Mouse (Mus musculus): ENCODE results near the gene Zfp78. TPM values are rescaled to one million over a fixed set of nuclear protein-coding genes. Genes with fewer than 3 reads are reported as not detected.

Gene Zfp78
- polyA plus RNA-seq, 1 experiment from 2014 or later, result 6.6 TPM

GRCm38 (mm10) chr7:6381431-6381830 lies 18.4 kb downstream of the Zfp78 start:
- Histone ChIP-seq H3K4me1 (replicated peaks; ENCODE audit: control insufficient read depth, insufficient read depth, low read length) (peaks cover 17% of the 10 kb centered on the region; the same call in 1 of the 2 replicates), H3K4me2 (replicated peaks) (no peak overlapping the region), H3K9me3 (ENCODE audit: control insufficient read depth, low read length) (no peaks in the 10 kb centered on the region), H3K36me3 (replicated peaks; ENCODE audit: control insufficient read depth, insufficient read depth) (peaks cover 25% of the 10 kb centered on the region; the same call in 1 of the 2 replicates), H3K4me3 (replicated peaks; ENCODE audit: low read length) (no peak overlapping the region), H3K27me3 (ENCODE audit: control insufficient read depth, insufficient read depth, low read length) (no peaks in the 10 kb centered on the region), H3K27ac (no peak overlapping the region), H3K9ac (no peak overlapping the region)
- DNase-seq (ENCODE audit: low spot score), result no peak
- no peak for ATAC-seq (ENCODE audit: low FRiP score)
- 79% methylated on average over 2 of the region's 2 CpGs for WGBS

- H3K36me3 ChIP-seq (replicated peaks; ENCODE audit: control insufficient read depth, insufficient read depth), result peaks cover 19% of the 10 kb centered on the region
- DNase-seq (ENCODE audit: low spot score) (peak; percentile 94), ATAC-seq (ENCODE audit: low FRiP score) (peak; percentile 94)
- H3K4me3 ChIP-seq (replicated peaks; ENCODE audit: low read length), result peak within 1 kb of the TSS; percentile 65
- H3K4me1 ChIP-seq (replicated peaks; ENCODE audit: control insufficient read depth, insufficient read depth, low read length), result peaks cover 17% of the 10 kb centered on the region; the same call in 1 of the 2 replicates
- WGBS, result 0% methylated on average over 28 of the region's 28 CpGs
- H3K27me3 ChIP-seq (ENCODE audit: control insufficient read depth, insufficient read depth, low read length), result no peaks in the 10 kb centered on the region
- H3K9me3 ChIP-seq (ENCODE audit: control insufficient read depth, low read length), result no peaks in the 10 kb centered on the region
- H3K4me2 ChIP-seq (replicated peaks), result peak within 1 kb of the TSS; percentile 82
- peak within 1 kb of the TSS; percentile 79 for H3K9ac ChIP-seq
- peak within 1 kb of the TSS; percentile 52 for H3K27ac ChIP-seq
These were observed 20.0 kb downstream of the Zfp78 start, which contains the start of gene Zfp28 for GRCm38 (mm10) chr7:6383044-6383455. Zfp28 (plus strand) TSS chr7:6383295.

DNA sequence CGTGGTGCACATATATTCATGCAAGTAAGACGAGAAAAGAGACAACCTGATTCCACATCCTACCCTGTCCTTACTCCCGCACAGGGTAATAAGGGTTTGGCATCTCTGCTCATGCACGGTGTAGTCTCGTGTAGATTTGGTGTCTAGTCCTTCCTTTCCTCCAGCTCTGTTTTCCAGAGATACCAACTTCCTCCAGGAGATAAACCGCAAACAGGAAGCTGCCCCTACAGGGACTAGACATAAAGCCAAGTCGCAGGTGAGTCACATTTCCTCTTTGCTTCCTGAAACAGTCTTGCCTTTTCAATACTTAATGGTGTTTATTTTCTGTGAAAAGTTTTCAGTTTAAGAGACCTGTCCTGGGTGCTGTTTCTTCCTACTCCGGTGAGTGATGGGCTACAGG lies 20.9 kb downstream of the Zfp78 start:
- H3K9me3 ChIP-seq (ENCODE audit: control insufficient read depth, low read length), result no peaks in the 10 kb centered on the region
- H3K36me3 ChIP-seq (replicated peaks; ENCODE audit: control insufficient read depth, insufficient read depth), result peaks cover 10% of the 10 kb centered on the region
- peak; percentile 0; the same call in 1 of the 2 replicates for ATAC-seq (ENCODE audit: low FRiP score)
- no peaks in the 10 kb centered on the region for H3K27me3 ChIP-seq (ENCODE audit: control insufficient read depth, insufficient read depth, low read length)
- peaks cover 17% of the 10 kb centered on the region; the same call in 1 of the 2 replicates for H3K4me1 ChIP-seq (replicated peaks; ENCODE audit: control insufficient read depth, insufficient read depth, low read length)
- peak overlapping the region; percentile 79; the same call in 1 of the 2 replicates for H3K9ac ChIP-seq
- H3K27ac ChIP-seq, result no peak overlapping the region
- no peak for DNase-seq (ENCODE audit: low spot score)
- peak overlapping the region; percentile 65 for H3K4me3 ChIP-seq (replicated peaks; ENCODE audit: low read length)
- 74% methylated on average over 8 of the region's 8 CpGs for WGBS
- peak overlapping the region; percentile 82 for H3K4me2 ChIP-seq (replicated peaks)

DNA sequence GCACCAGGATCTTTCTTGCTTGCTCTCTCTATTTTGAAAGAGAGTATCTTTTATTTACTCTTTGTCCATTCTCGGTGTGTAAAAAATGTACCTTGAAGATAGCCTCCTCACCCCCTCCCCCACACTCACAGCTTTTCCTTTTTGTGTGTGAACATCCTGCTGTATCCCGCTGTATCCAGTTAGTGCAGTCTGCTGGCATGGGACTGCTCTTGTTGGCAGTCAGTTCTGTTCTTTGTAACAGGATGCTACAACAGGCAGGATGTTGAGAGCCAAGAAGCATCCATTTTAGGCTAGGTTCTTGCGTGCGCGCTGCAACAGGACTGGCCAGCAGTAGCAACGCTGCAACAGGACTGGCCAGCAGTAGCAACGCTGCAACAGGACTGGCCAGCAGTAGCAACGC lies 23.9 kb downstream of the Zfp78 start:
- Histone ChIP-seq H3K4me2 (replicated peaks) (no peak overlapping the region), H3K4me1 (replicated peaks; ENCODE audit: control insufficient read depth, insufficient read depth, low read length) (peaks cover 17% of the 10 kb centered on the region; the same call in 1 of the 2 replicates), H3K27ac (no peak overlapping the region), H3K4me3 (replicated peaks; ENCODE audit: low read length) (no peak overlapping the region), H3K9ac (no peak overlapping the region), H3K9me3 (ENCODE audit: control insufficient read depth, low read length) (no peaks in the 10 kb centered on the region), H3K36me3 (replicated peaks; ENCODE audit: control insufficient read depth, insufficient read depth) (peaks cover 39% of the 10 kb centered on the region), H3K27me3 (ENCODE audit: control insufficient read depth, insufficient read depth, low read length) (no peaks in the 10 kb centered on the region)
- ATAC-seq (ENCODE audit: low FRiP score) (no peak), DNase-seq (ENCODE audit: low spot score) (no peak)
- WGBS, result 95% methylated on average over 8 of the region's 8 CpGs

- Histone ChIP-seq H3K9ac (no peak overlapping the region), H3K4me2 (replicated peaks) (no peak overlapping the region), H3K36me3 (replicated peaks; ENCODE audit: control insufficient read depth, insufficient read depth) (peaks cover 59% of the 10 kb centered on the region), H3K4me1 (replicated peaks; ENCODE audit: control insufficient read depth, insufficient read depth, low read length) (peaks cover 6% of the 10 kb centered on the region; the same call in 1 of the 2 replicates), H3K4me3 (replicated peaks; ENCODE audit: low read length) (no peak overlapping the region), H3K27me3 (ENCODE audit: control insufficient read depth, insufficient read depth, low read length) (no peaks in the 10 kb centered on the region), H3K27ac (no peak overlapping the region), H3K9me3 (ENCODE audit: control insufficient read depth, low read length) (no peaks in the 10 kb centered on the region)
- no peak for DNase-seq (ENCODE audit: low spot score)
- no peak for ATAC-seq (ENCODE audit: low FRiP score)
- WGBS, result 88% methylated on average over 5 of the region's 5 CpGs
These were observed 25.9 kb downstream of the Zfp78 start for GRCm38 (mm10) chr7:6388971-6389370.

DNA sequence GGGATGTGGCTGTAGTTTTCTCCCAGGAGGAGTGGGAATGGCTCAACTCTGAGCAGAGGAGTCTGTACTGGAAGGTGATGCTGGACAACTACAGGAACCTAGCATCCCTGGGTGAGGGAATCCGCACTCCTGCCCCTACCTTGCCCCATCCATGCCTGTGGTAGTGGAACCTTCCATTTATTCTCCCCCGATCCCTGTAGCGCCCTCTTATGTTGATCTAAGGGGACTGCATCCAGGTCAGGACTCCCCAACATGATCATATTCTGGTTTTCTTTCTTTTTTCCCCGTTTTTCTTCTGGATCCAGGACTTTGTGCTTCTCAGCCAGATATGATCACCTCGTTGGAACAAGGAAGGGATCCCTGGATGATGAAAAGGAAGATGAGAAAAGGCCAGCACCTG lies 26.4 kb downstream of the Zfp78 start:
- H3K4me2 ChIP-seq (replicated peaks), result no peak overlapping the region
- no peak overlapping the region for H3K27ac ChIP-seq
- H3K9ac ChIP-seq, result no peak overlapping the region
- H3K36me3 ChIP-seq (replicated peaks; ENCODE audit: control insufficient read depth, insufficient read depth), result peaks cover 64% of the 10 kb centered on the region
- DNase-seq (ENCODE audit: low spot score), result no peak
- no peak overlapping the region for H3K4me3 ChIP-seq (replicated peaks; ENCODE audit: low read length)
- 0 out of 2 replicates have a peak, but pooled peaks cover 1% of the 10 kb centered on the region for H3K4me1 ChIP-seq (replicated peaks; ENCODE audit: control insufficient read depth, insufficient read depth, low read length)
- H3K27me3 ChIP-seq (ENCODE audit: control insufficient read depth, insufficient read depth, low read length), result no peaks in the 10 kb centered on the region
- ATAC-seq (ENCODE audit: low FRiP score), result no peak
- 67% methylated on average over 5 of the region's 5 CpGs for WGBS
- no peaks in the 10 kb centered on the region for H3K9me3 ChIP-seq (ENCODE audit: control insufficient read depth, low read length)

DNA sequence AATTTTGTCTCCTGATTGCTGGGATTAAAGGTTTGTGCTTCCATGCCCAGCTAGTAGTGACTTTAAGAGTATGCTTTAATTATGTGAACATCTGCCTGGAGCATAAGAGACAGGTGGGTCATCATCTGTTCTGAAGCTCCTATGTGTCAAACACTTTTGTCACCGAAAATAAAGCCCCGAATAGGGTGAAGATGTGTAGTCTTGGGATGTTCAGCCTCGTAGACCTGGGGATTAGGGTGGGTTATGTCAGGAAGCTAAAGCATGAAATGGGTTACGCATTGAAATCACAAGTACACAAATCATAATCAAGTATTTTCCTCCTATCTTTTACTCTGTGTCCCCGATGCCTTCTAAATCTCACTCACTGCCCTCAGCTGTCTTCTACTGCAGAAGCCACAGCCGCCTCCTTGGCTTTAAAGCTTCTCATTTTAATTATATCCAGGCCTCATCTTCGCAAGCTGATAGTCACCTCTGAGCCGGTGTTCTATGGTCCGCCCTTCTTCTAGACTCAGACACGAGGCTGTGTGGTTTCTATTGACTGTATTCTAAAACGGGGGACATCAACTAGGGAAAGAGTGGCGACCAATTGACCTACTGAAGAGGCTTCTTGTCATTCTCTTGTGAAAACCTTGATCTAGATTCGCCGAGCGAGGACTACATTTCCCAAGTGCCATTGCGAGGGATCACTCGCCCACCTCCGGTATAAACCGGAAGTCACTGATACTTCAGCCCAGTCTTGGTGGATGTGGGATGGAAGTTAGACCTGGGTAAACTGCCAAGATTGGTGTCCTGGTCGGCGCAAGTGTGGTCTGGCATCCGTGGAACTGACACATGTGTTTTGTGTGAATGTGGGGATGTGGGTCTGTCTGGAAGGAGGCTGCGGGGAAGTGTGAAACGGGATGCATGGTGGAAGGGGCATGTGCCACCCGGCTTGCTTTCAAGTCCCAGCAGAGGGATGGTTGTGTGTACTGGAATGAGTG lies 35.2 kb downstream of the Zfp78 start, which contains the start of gene Smim17:
Smim17 (plus strand) TSS at position 720 of the 980 bp plus-strand sequence.
- Histone ChIP-seq H3K9me3 (ENCODE audit: control insufficient read depth, low read length) (no peaks in the 10 kb centered on the region), H3K4me2 (replicated peaks) (peak within 1 kb of the TSS; percentile 66), H3K9ac (peak within 1 kb of the TSS; percentile 55), H3K4me3 (replicated peaks; ENCODE audit: low read length) (peak within 1 kb of the TSS; percentile 40), H3K4me1 (replicated peaks; ENCODE audit: control insufficient read depth, insufficient read depth, low read length) (peaks cover 8% of the 10 kb centered on the region), H3K27me3 (ENCODE audit: control insufficient read depth, insufficient read depth, low read length) (no peaks in the 10 kb centered on the region), H3K36me3 (replicated peaks; ENCODE audit: control insufficient read depth, insufficient read depth) (peaks cover 31% of the 10 kb centered on the region), H3K27ac (no peak within 1 kb of the TSS)
- WGBS, result 29% methylated on average over 25 of the region's 25 CpGs
- DNase-seq (ENCODE audit: low spot score) (peak; percentile 79), ATAC-seq (ENCODE audit: low FRiP score) (peak; percentile 91)

- Histone ChIP-seq H3K4me3 (replicated peaks; ENCODE audit: low read length) (no peak within 1 kb of the TSS), H3K9ac (no peak within 1 kb of the TSS), H3K4me1 (replicated peaks; ENCODE audit: control insufficient read depth, insufficient read depth, low read length) (no peaks in the 10 kb centered on the region), H3K27me3 (ENCODE audit: control insufficient read depth, insufficient read depth, low read length) (no peaks in the 10 kb centered on the region), H3K9me3 (ENCODE audit: control insufficient read depth, low read length) (no peaks in the 10 kb centered on the region), H3K27ac (no peak within 1 kb of the TSS), H3K36me3 (replicated peaks; ENCODE audit: control insufficient read depth, insufficient read depth) (no peaks in the 10 kb centered on the region), H3K4me2 (replicated peaks) (no peak within 1 kb of the TSS)
- 3% methylated on average over 17 of the region's 17 CpGs for WGBS
- ATAC-seq (ENCODE audit: low FRiP score), result peak; percentile 49; the same call in 1 of the 2 replicates
- DNase-seq (ENCODE audit: low spot score), result peak; percentile 84
These were observed 47.0 kb downstream of the Zfp78 start, which contains the start of gene Gm20715 for GRCm38 (mm10) chr7:6410043-6410442. Gm20715 (plus strand) TSS chr7:6410277.

Measured in hindbrain, embryonic 14.5 days (tissue).